Mouse (Mus musculus) brain, embryonic 14.5 days (tissue): ENCODE results near the gene C4b.

Experiments
- CTCF ChIP-seq: fragments of 200-500 bp; IDR thresholded peaks from 2 replicates; pipeline ENCODE4 v1.5.1; 2012; ENCODE audit warnings: inconsistent platforms, mild to moderate bottlenecking, moderate library complexity, borderline replicate concordance; ENCODE audit not compliant: insufficient read depth, insufficient read length; ENCODE audit errors: extremely low read depth
- POLR2A ChIP-seq: fragments of 200-500 bp; IDR thresholded peaks from 2 replicates; pipeline ENCODE4 v1.6.1; 2012; ENCODE audit warnings: mild to moderate bottlenecking, inconsistent platforms, borderline replicate concordance; ENCODE audit not compliant: poor library complexity, insufficient read depth, insufficient read length, severe bottlenecking; ENCODE audit errors: extremely low read depth

GRCm38 (mm10) chr17:34690458-34690857 is 53.2 kb downstream of the C4b start:
- TF ChIP-seq CTCF (no peak), POLR2A (no peak)
